Mouse (Mus musculus) lung, adult 2 months (tissue): ENCODE results near the gene Mpzl3. TPM values are rescaled to one million over a fixed set of nuclear protein-coding genes. Genes with fewer than 3 reads are reported as not detected.

Source experiments
- DNase-seq: peaks from one replicate; pipeline ENCODE4 v3.0.0; 2022
- H3K4me1 ChIP-seq: fragments of 200-500 bp; 2 replicates; pipeline ENCODE4 v1.6.1; 2011; ENCODE audit warnings: low read length; ENCODE audit not compliant: control insufficient read depth, insufficient read depth
- H3K4me3 ChIP-seq: fragments of 200-500 bp; replicated peaks from 2 replicates; pipeline ENCODE3; 2011; ENCODE audit warnings: low read depth, mild to moderate bottlenecking, control low read depth, low read length; ENCODE audit errors: extremely low read depth
- CTCF ChIP-seq: fragments of 200-500 bp; IDR thresholded peaks from 2 replicates; pipeline ENCODE4 v1.5.1; 2011; ENCODE audit warnings: mild to moderate bottlenecking, low read length, control low read depth; ENCODE audit not compliant: insufficient read depth
- POLR2A ChIP-seq: fragments of 200-500 bp; IDR thresholded peaks from 2 replicates; pipeline ENCODE4 v1.6.1; 2011; ENCODE audit warnings: low read depth, mild to moderate bottlenecking, control low read depth, low read length, borderline replicate concordance; ENCODE audit errors: extremely low read depth
- WGBS: fragments of 180-500 bp; shearing (Covaris S2); methylation state at CpG from one replicate; pipeline ENCODE4 v1.1.7; 2018; 5-methylcytosine and 5-hydroxymethylcytosine counted together
- polyA plus RNA-seq: library from polyadenylated mRNA; depleted of rRNA; stranded (reverse); fragments of >200 nt; gene quantifications from 2 replicates; pipeline ENCODE4 v1.2.3, GENCODE M21; 2012

Gene Mpzl3
- polyA plus RNA-seq, 1 experiment = 10.7 TPM

- Histone ChIP-seq H3K4me3 (peak overlapping the region; percentile 41), H3K4me1 (no peaks in the 10 kb centered on the region)
- DNase-seq = peak; percentile 51
- TF ChIP-seq CTCF (no peak), POLR2A (no peak)
- 4% methylated on average over 20 of the region's 20 CpGs for WGBS
Measured at GRCm38 (mm10) chr9:45042056-45042720, 12.8 kb upstream of the Mpzl3 start.

GRCm38 (mm10) chr9:45042947-45043346, 12.0 kb upstream of the Mpzl3 start:
- peak; percentile 29 for DNase-seq
- 3% methylated on average over 10 of the region's 10 CpGs for WGBS

GRCm38 (mm10) chr9:45046973-45047372, 8.0 kb upstream of the Mpzl3 start:
- H3K4me1 ChIP-seq = no peaks in the 10 kb centered on the region
- DNase-seq = no peak
- TF ChIP-seq POLR2A (no peak), CTCF (no peak)
- 80% methylated on average over 16 of the region's 16 CpGs for WGBS
- no peak overlapping the region for H3K4me3 ChIP-seq

More at GRCm38 (mm10) chr9:45042947-45043346, 12.0 kb upstream of the Mpzl3 start:
- Histone ChIP-seq H3K4me1 (no peaks in the 10 kb centered on the region), H3K4me3 (peak overlapping the region; percentile 11)
- TF ChIP-seq CTCF = no peak
- no peak for TF ChIP-seq POLR2A

GRCm38 (mm10) chr9:45048511-45048910, 6.5 kb upstream of the Mpzl3 start:
- WGBS = 16% methylated on average over 4 of the region's 4 CpGs
- Histone ChIP-seq H3K4me3 (no peak overlapping the region), H3K4me1 (no peaks in the 10 kb centered on the region)
- TF ChIP-seq CTCF = peak; percentile 42
- no peak for TF ChIP-seq POLR2A
- DNase-seq = no peak

- no peaks in the 10 kb centered on the region for H3K4me1 ChIP-seq
- no peak for DNase-seq
- TF ChIP-seq POLR2A = no peak
- no peak for TF ChIP-seq CTCF
- H3K4me3 ChIP-seq = no peak overlapping the region
- 88% methylated on average over 1 of the region's 1 CpGs for WGBS
Measured at GRCm38 (mm10) chr9:45049731-45050130, 5.3 kb upstream of the Mpzl3 start.

GRCm38 (mm10) chr9:45050301-45050700, 4.7 kb upstream of the Mpzl3 start:
- Histone ChIP-seq H3K4me1 (no peaks in the 10 kb centered on the region), H3K4me3 (no peak overlapping the region)
- no peak for DNase-seq
- no peak for TF ChIP-seq POLR2A
- no peak for TF ChIP-seq CTCF
- WGBS = 61% methylated on average over 2 of the region's 2 CpGs

- Histone ChIP-seq H3K4me1 (no peaks in the 10 kb centered on the region), H3K4me3 (no peak overlapping the region)
- DNase-seq = no peak
- TF ChIP-seq POLR2A (no peak), CTCF (no peak)
- 25% methylated on average over 5 of the region's 5 CpGs for WGBS
Measured at GRCm38 (mm10) chr9:45058304-45058940, 3.4 kb downstream of the Mpzl3 start.

- TF ChIP-seq POLR2A (no peak), CTCF (no peak)
- no peak for DNase-seq
- 48% methylated on average over 7 of the region's 7 CpGs for WGBS
- Histone ChIP-seq H3K4me1 (no peaks in the 10 kb centered on the region), H3K4me3 (no peak overlapping the region)
Measured at GRCm38 (mm10) chr9:45060151-45060550, 5.2 kb downstream of the Mpzl3 start.

- H3K4me1 ChIP-seq = no peaks in the 10 kb centered on the region
- no peak for DNase-seq
- WGBS = 45% methylated on average over 3 of the region's 3 CpGs
- no peak overlapping the region for H3K4me3 ChIP-seq
- TF ChIP-seq POLR2A (no peak), CTCF (no peak)
Measured at GRCm38 (mm10) chr9:45062677-45063076, 7.7 kb downstream of the Mpzl3 start.

GRCm38 (mm10) chr9:45064421-45064820, 9.4 kb downstream of the Mpzl3 start:
- DNase-seq = no peak
- H3K4me3 ChIP-seq = no peak overlapping the region
- H3K4me1 ChIP-seq = no peaks in the 10 kb centered on the region
- no peak for TF ChIP-seq POLR2A
- no peak for TF ChIP-seq CTCF
- 77% methylated on average over 6 of the region's 6 CpGs for WGBS

GRCm38 (mm10) chr9:45066735-45067134, 11.7 kb downstream of the Mpzl3 start:
- no peak for TF ChIP-seq POLR2A
- no peak for TF ChIP-seq CTCF
- WGBS = 68% methylated on average over 4 of the region's 4 CpGs
- no peak for DNase-seq
- Histone ChIP-seq H3K4me3 (no peak overlapping the region), H3K4me1 (no peaks in the 10 kb centered on the region)
